Mouse (Mus musculus) kidney, embryonic 16.5 days (tissue): ENCODE results near the gene Kif16b. TPM values are rescaled to one million over a fixed set of nuclear protein-coding genes. Genes with fewer than 3 reads are reported as not detected.
A peak's percentile ranks its signal among the peaks of the same experiment; 100 is the strongest.

Experiments used
- ATAC-seq: fragments of 200-750 bp; cut with Nextera tagmentation; 2 replicates; pipeline ENCODE4 v1.8.0; 2017; ENCODE audit warnings: moderate TSS enrichment; ENCODE audit not compliant: low FRiP score, low TSS enrichment
- H3K27ac ChIP-seq: fragments of 300-500 bp; sonication (generic); 2 replicates; pipeline ENCODE4 v1.5.1; 2014; ENCODE audit warnings: low read length
- H3K27me3 ChIP-seq: fragments of 300-500 bp; sonication (generic); 2 replicates; pipeline ENCODE4 v1.6.1; 2014; ENCODE audit warnings: low read length, control low read depth, mixed read lengths; ENCODE audit not compliant: insufficient read depth
- H3K36me3 ChIP-seq: fragments of 300-500 bp; sonication (generic); 2 replicates; pipeline ENCODE4 v1.6.1; 2014; ENCODE audit warnings: low read length, control low read depth, mixed read lengths; ENCODE audit not compliant: insufficient read depth
- H3K4me1 ChIP-seq: fragments of 300-500 bp; sonication (generic); 2 replicates; pipeline ENCODE4 v1.6.1; 2014; ENCODE audit warnings: low read length, control low read depth, mixed read lengths; ENCODE audit not compliant: insufficient read depth
- H3K4me2 ChIP-seq: fragments of 300-500 bp; sonication (generic); replicated peaks from 2 replicates; pipeline ENCODE4 v1.6.1; 2014; ENCODE audit warnings: low read depth, low read length
- H3K4me3 ChIP-seq: fragments of 300-500 bp; sonication (generic); 2 replicates; pipeline ENCODE4 v1.5.1; 2014; ENCODE audit warnings: mild to moderate bottlenecking, low read length
- H3K9ac ChIP-seq: fragments of 300-500 bp; sonication (generic); replicated peaks from 2 replicates; pipeline ENCODE4 v1.6.1; 2014; ENCODE audit warnings: low read length
- H3K9me3 ChIP-seq: fragments of 300-500 bp; sonication (generic); 2 replicates; pipeline ENCODE4 v1.6.1; 2016; ENCODE audit warnings: low read length, control low read depth
- WGBS: fragments of 180-500 bp; shearing (Covaris S2); extraction: QIAGEN DNeasy Blood & Tissue Kit; methylation state at CpG from one replicate; pipeline ENCODE4 v1.1.7; 2014; 5-methylcytosine and 5-hydroxymethylcytosine counted together
- polyA plus RNA-seq: library from polyadenylated mRNA; unstranded; fragments of >200 nt; fragmentation: Nextera tagmentation; extraction: Ambion mirVana; gene quantifications from 2 replicates; pipeline ENCODE4 v1.2.1, GENCODE M21; 2015

Kif16b gene
- polyA plus RNA-seq, 1 experiment from 2014 or later, result 18.2 TPM

DNA sequence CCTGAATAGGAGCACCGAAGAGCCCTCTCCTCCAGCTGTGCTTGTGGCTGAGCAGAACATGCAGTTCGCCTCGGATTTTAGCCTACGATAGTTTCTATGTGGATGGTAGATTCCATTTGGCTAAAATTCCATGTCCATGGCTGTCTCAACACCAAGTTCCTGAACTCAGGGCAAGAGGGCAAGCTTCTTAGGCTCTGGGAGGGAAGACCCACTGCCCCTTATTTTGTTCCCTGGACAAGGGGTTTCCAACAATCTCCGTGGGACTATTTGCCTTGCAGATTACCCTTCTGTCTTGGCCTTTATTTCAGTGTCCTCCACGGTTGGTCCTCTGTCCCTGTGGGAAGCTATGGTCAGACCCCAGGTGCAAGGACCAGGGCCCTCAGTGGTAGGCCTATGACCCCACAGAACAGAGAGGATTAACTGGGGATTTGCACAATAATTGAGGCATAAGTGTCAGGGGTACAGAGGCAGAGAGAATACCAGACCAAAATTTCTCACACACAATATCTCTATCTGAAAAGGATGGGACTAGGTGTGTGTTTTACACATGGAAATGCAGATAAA, 267.3 kb downstream of the Kif16b start:
- H3K9me3 ChIP-seq, result no peaks in the 10 kb centered on the region
- H3K27me3 ChIP-seq, result no peaks in the 10 kb centered on the region
- no peak overlapping the region for H3K4me3 ChIP-seq
- no peak overlapping the region for H3K9ac ChIP-seq
- H3K4me1 ChIP-seq, result no peaks in the 10 kb centered on the region
- ATAC-seq, result no peak
- 86% methylated on average over 6 of the region's 6 CpGs for WGBS
- H3K4me2 ChIP-seq, result no peak overlapping the region
- H3K27ac ChIP-seq, result no peak overlapping the region
- H3K36me3 ChIP-seq, result no peaks in the 10 kb centered on the region

DNA sequence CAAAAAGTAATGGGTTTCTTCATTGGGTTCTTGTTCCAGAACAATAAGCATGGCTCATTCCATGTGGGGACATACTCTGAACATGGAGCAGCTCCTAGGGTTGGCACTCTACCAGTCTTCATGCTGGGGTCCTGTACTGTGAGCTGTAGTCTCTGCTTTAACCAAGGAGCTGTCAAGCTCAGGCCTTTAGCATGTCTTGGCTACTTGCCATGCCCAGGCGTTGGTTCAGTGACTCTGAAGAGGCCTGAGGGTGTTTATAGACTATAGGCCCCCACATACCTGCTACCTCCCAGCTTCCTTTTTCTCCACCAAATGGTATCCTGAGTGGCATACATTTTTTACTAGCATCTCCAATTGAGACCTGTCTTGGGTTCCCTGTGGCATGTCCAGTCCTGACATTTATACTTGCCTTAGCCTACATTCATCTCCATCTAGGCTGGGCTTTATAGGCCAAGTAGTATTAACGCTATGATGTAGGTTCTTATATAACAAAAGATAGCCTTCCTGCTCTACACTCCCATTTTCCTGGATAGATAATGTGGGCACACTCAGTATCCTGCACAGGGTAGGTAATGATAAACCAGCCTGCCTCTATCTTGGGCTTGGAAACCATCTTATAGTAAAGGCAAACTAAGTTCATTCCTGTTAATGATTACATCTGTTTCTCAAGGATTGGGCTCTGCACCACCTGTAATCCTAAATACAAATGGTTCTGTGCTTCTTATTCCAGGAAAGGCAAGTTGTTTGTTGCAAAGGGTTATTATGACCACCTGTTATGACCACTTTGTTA, 271.6 kb downstream of the Kif16b start:
- peak; percentile 90 for ATAC-seq
- H3K27ac ChIP-seq, result peak overlapping the region; percentile 82

DNA sequence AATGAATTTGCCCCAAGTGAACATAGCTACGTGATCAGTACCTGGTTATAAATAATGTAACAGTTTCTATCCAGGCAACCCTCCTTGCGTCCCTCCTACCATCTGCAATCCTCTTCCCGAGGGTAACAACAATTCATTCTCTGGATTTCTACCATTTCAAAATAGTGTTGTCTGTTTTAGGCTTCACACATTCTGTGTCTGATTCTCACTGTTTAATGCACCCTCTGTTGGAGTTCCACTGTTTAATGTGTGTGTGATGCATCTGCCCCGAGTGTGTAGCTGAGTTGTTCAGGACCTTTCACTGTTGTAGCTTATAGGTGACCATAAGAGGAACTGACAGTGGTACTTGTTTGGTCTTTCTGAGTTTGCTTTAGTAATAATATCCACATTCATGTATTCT, 275.6 kb downstream of the Kif16b start:
- Histone ChIP-seq H3K27me3 (no peaks in the 10 kb centered on the region), H3K4me1 (no peaks in the 10 kb centered on the region), H3K4me2 (no peak overlapping the region), H3K9ac (no peak overlapping the region), H3K4me3 (no peak overlapping the region), H3K27ac (no peak overlapping the region), H3K36me3 (no peaks in the 10 kb centered on the region), H3K9me3 (no peaks in the 10 kb centered on the region)
- WGBS, result 86% methylated on average over 4 of the region's 4 CpGs
- no peak for ATAC-seq

More for the DNA sequence above, 271.6 kb downstream of the Kif16b start:
- no peaks in the 10 kb centered on the region for H3K4me1 ChIP-seq
- H3K4me3 ChIP-seq, result no peak overlapping the region
- 64% methylated on average over 2 of the region's 2 CpGs for WGBS
- H3K9me3 ChIP-seq, result no peaks in the 10 kb centered on the region
- H3K4me2 ChIP-seq, result no peak overlapping the region
- no peaks in the 10 kb centered on the region for H3K27me3 ChIP-seq
- H3K36me3 ChIP-seq, result no peaks in the 10 kb centered on the region
- H3K9ac ChIP-seq, result no peak overlapping the region

DNA sequence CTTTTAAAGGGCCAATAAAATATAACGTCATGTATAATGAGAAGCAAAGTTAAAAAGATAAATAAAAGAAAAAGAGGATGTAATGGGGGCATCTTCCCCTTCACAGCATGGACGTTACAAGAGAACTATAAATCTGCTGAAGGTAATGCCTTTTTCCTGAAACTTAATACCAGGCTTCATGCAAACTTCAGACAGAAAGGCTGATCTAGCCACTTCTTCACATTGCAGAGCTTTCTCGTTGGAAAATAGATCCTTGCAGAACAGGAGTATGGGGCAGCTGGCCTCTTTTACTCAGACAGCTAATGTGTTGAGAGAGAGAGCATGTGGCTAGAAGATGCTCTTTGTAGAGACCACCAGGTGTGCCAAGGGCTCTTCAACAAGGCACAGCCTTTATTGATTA, 276.2 kb downstream of the Kif16b start:
- H3K27ac ChIP-seq, result no peak overlapping the region
- no peaks in the 10 kb centered on the region for H3K9me3 ChIP-seq
- no peak overlapping the region for H3K9ac ChIP-seq
- WGBS, result 23% methylated on average over 3 of the region's 3 CpGs
- H3K4me3 ChIP-seq, result no peak overlapping the region
- H3K4me1 ChIP-seq, result no peaks in the 10 kb centered on the region
- H3K36me3 ChIP-seq, result no peaks in the 10 kb centered on the region
- no peak for ATAC-seq
- no peaks in the 10 kb centered on the region for H3K27me3 ChIP-seq
- no peak overlapping the region for H3K4me2 ChIP-seq

DNA sequence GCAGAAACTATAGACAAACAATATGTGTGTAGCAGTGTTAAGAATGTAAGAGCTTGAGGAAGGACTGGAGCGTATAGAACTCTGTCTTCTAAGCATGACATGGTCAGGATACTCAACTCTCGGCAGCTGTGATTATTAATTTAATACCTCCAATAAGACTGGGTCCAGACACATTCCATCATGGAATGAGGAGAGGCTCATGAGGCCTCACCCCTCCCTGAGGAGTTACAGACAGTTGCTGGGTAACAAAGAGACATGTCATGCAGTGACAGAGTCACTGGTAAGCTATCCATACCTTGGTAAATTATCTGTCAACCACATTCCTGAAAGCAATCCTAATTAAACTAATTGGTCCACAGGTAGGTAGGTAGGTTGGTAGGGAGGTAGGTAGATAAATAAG, 277.1 kb downstream of the Kif16b start:
- Histone ChIP-seq H3K9ac (no peak overlapping the region), H3K27ac (no peak overlapping the region), H3K36me3 (no peaks in the 10 kb centered on the region), H3K4me3 (no peak overlapping the region), H3K27me3 (no peaks in the 10 kb centered on the region), H3K4me1 (no peaks in the 10 kb centered on the region), H3K4me2 (no peak overlapping the region), H3K9me3 (no peaks in the 10 kb centered on the region)
- 81% methylated on average over 2 of the region's 2 CpGs for WGBS
- no peak for ATAC-seq

DNA sequence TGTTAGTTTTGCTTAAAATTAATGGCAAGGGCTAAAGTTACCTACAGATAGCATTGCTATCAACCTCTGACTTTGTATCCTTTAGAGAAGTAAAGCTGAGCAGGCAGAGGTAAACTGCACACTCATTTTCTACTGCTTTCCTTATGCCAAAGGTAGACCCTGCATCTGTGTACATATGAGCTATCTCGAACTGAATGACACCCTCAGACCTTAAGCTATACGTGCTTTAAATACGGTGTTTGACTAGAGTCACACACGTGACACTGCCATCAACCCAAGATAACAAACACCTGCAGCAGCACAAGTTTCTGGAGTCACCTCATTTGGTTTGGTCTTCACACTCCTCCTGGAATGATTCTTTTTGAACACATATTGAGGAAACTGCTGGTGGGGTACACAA, 280.2 kb downstream of the Kif16b start:
- H3K27me3 ChIP-seq, result no peaks in the 10 kb centered on the region
- H3K9me3 ChIP-seq, result no peaks in the 10 kb centered on the region
- no peak overlapping the region for H3K9ac ChIP-seq
- no peaks in the 10 kb centered on the region for H3K4me1 ChIP-seq
- WGBS, result 83% methylated on average over 4 of the region's 4 CpGs
- no peak overlapping the region for H3K4me3 ChIP-seq
- H3K27ac ChIP-seq, result no peak overlapping the region
- no peaks in the 10 kb centered on the region for H3K36me3 ChIP-seq
- no peak overlapping the region for H3K4me2 ChIP-seq
- no peak for ATAC-seq

DNA sequence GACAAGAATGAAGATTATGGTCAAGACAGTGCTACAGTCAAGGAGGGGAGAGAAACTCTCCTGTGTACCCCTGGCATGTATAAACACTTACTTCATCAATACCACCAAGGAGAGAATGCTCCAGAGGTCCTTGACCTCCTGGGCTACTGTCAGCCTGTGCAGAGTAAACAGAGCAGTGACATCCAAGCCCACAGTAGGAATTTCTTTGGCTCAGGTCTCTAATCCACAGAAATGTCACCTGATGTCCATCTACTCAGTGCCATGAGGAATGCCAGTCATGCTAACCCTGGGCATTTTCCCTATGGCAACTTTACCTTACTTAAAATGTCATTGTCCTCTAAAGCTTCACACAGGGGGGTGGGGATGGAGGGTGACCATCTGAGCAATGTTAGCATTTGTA, 281.4 kb downstream of the Kif16b start:
- H3K4me1 ChIP-seq, result no peaks in the 10 kb centered on the region

DNA sequence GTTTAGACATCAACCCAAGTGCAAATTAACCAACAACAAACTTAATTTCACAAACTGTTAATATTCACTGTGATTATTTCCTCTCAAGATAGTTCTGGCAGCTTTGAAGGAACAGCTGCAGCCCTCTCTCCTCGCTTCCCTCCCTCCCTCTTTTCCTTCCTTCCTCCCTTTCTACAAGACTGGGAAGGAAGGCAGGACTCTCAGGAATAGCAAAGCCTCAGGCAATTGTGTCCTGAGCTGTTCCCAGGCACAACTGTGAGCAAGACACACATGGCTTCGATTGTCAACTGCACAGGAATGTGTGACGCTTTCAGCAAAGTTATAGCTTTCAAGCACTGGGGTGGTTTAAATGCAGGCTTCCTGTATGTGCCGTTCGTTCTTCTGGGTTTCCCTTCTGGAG, 286.8 kb downstream of the Kif16b start:
- H3K9ac ChIP-seq, result no peak overlapping the region
- no peak overlapping the region for H3K4me2 ChIP-seq
- H3K27me3 ChIP-seq, result no peaks in the 10 kb centered on the region
- H3K4me3 ChIP-seq, result no peak overlapping the region
- 0 out of 2 replicates have a peak, but pooled peaks cover 2% of the 10 kb centered on the region for H3K4me1 ChIP-seq
- 61% methylated on average over 5 of the region's 5 CpGs for WGBS
- no peak for ATAC-seq
- H3K36me3 ChIP-seq, result no peaks in the 10 kb centered on the region
- no peaks in the 10 kb centered on the region for H3K9me3 ChIP-seq
- H3K27ac ChIP-seq, result no peak overlapping the region

More for the DNA sequence above, 281.4 kb downstream of the Kif16b start:
- Histone ChIP-seq H3K36me3 (no peaks in the 10 kb centered on the region), H3K9ac (no peak overlapping the region), H3K4me2 (no peak overlapping the region), H3K9me3 (no peaks in the 10 kb centered on the region), H3K27ac (no peak overlapping the region), H3K27me3 (no peaks in the 10 kb centered on the region), H3K4me3 (no peak overlapping the region)
- ATAC-seq, result no peak

DNA sequence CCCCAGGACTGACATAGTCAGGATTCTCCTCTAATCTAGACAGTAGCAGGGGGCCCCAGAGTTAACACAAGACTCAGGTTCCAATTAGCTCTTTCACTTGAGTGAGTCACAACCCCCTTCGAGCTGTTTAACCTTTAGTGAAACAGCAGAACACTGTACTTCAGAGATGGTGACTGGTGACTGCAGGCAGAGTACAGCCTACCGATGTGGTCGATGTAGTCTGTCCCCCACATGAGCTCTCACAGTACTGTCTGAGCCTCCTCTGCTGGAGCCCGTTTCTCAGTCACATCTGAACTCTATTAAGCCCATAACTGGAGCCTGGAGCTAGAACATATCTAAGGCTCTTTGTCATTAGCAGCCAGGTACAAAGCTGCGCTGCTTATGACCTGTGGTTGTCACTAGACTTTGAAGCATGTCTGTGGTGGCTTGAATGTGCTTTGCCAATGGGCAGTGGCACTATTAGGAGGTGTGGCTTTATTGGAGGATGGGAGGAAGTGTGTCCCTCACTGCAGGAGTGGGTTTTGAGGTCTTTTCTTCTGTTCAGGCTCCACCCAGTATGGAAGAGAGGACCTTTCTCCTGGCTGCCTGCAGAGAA, 288.9 kb downstream of the Kif16b start:
- H3K4me1 ChIP-seq, result peaks cover 10% of the 10 kb centered on the region
- no peaks in the 10 kb centered on the region for H3K36me3 ChIP-seq
- no peak overlapping the region for H3K9ac ChIP-seq
- peak; percentile 17; the same call in 1 of the 2 replicates for ATAC-seq
- H3K4me3 ChIP-seq, result no peak overlapping the region
- H3K4me2 ChIP-seq, result no peak overlapping the region
- no peak overlapping the region for H3K27ac ChIP-seq
- 74% methylated on average over 5 of the region's 5 CpGs for WGBS
- no peaks in the 10 kb centered on the region for H3K27me3 ChIP-seq
- no peaks in the 10 kb centered on the region for H3K9me3 ChIP-seq

DNA sequence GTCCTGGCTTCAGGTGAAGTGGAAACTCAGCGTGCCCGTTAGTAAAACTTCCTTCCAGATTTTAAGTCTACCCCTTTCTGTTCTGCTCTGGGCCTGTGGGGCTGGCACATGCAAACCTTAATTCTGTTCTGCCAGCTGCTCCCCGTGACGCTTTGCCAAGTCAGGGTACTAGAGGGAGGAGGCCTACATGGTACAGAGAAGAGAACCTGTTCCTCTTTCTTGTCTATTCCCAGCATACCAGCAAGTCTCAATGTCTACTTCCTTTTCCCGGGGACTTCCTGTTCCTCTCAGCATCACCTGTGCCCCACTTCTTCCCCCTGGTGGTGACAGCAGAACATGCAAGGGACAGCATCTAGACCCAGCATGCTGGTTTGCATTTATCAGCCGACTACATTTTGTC, 290.2 kb downstream of the Kif16b start:
- Histone ChIP-seq H3K27ac (no peak overlapping the region), H3K4me3 (no peak overlapping the region), H3K36me3 (no peaks in the 10 kb centered on the region), H3K27me3 (no peaks in the 10 kb centered on the region), H3K9me3 (no peaks in the 10 kb centered on the region), H3K9ac (no peak overlapping the region), H3K4me2 (no peak overlapping the region), H3K4me1 (peaks cover 10% of the 10 kb centered on the region)
- ATAC-seq, result peak; percentile 28; the same call in 1 of the 2 replicates
- 83% methylated on average over 6 of the region's 6 CpGs for WGBS
